Mouse (Mus musculus) G1E (cell line): ENCODE results near the gene Eid2b. TPM values are rescaled to one million over a fixed set of nuclear protein-coding genes. Genes with fewer than 3 reads are reported as not detected.

ENCODE experiments used
- ATAC-seq: 2 replicates; pipeline ENCODE4 v1.8.0; 2016; ENCODE audit warnings: mild to moderate bottlenecking; ENCODE audit not compliant: insufficient number of reproducible peaks, poor library complexity, low FRiP score, severe bottlenecking; ENCODE audit errors: extremely low read depth
- DNase-seq: peaks from one replicate; pipeline ENCODE4 v3.0.0; 2012; ENCODE audit warnings: low spot score
- H3K27me3 ChIP-seq: 2 replicates; pipeline ENCODE4 v1.6.1; 2012; ENCODE audit warnings: mild to moderate bottlenecking, low read length, inconsistent platforms; ENCODE audit not compliant: insufficient read depth
- H3K36me3 ChIP-seq: replicated peaks from 2 replicates; pipeline ENCODE3; 2012; ENCODE audit warnings: mild to moderate bottlenecking, inconsistent platforms
- H3K4me1 ChIP-seq: 2 replicates; pipeline ENCODE4 v1.6.1; 2012; ENCODE audit warnings: low read depth, low read length, inconsistent platforms, mixed read lengths; ENCODE audit not compliant: insufficient read depth
- H3K4me3 ChIP-seq: 2 replicates; pipeline ENCODE4 v1.5.1; 2012; ENCODE audit warnings: low read depth, mild to moderate bottlenecking, inconsistent platforms, low read length, moderate library complexity, mixed read lengths
- H3K9me3 ChIP-seq: replicated peaks from 2 replicates; pipeline ENCODE4 v1.6.1; 2012; ENCODE audit warnings: inconsistent platforms
- CTCF ChIP-seq: IDR thresholded peaks from 2 replicates; pipeline ENCODE4 v1.5.1; 2012; ENCODE audit warnings: low read depth, low read length, inconsistent platforms, mixed read lengths
- GATA1 ChIP-seq: IDR thresholded peaks from 2 replicates; pipeline ENCODE4 v1.6.1; 2012; ENCODE audit warnings: borderline replicate concordance, low read length, inconsistent platforms, mixed read lengths
- GATA2 ChIP-seq: IDR thresholded peaks from 2 replicates; pipeline ENCODE4 v1.6.1; 2012; ENCODE audit warnings: low read depth, low read length, inconsistent platforms, borderline replicate concordance
- POLR2AphosphoS5 ChIP-seq: IDR thresholded peaks from 2 replicates; pipeline ENCODE4 v1.6.1; 2012; ENCODE audit warnings: low read depth, low read length, inconsistent platforms; ENCODE audit not compliant: insufficient replicate concordance
- TAL1 ChIP-seq: conservative IDR thresholded peaks from 2 replicates; pipeline ENCODE4 v1.6.1; 2012; ENCODE audit warnings: low read depth, low read length, inconsistent platforms, mixed read lengths
- polyA plus RNA-seq: library from polyadenylated mRNA; stranded (reverse); fragments of >175 nt; gene quantifications from 2 replicates; pipeline ENCODE4 v1.2.3, GENCODE M21; 2012
- total RNA-seq, 2 experiments: library from RNA; stranded (forward) in 1 of 2; stranded (reverse) in 1 of 2; fragments of 200-1000 nt in 1 of 2; fragments of >200 nt in 1 of 2; fragmentation: Nextera tagmentation in 1 of 2; gene quantifications; 2 replicates each; pipeline ENCODE4 v1.2.3; 2014 to 2017

Gene Eid2b
- total and polyA plus RNA-seq, 3 experiments: 5.4 to 17.6 (median 8.9) TPM

- Histone ChIP-seq H3K27me3 (no peaks in the 10 kb centered on the region), H3K4me3 (no peak overlapping the region), H3K36me3 (peaks cover 98% of the 10 kb centered on the region), H3K4me1 (peaks cover 13% of the 10 kb centered on the region), H3K9me3 (no peaks in the 10 kb centered on the region)
- TF ChIP-seq GATA2: no peak
- no peak for TF ChIP-seq GATA1
- no peak for TF ChIP-seq POLR2AphosphoS5
- TF ChIP-seq TAL1: no peak
- TF ChIP-seq CTCF: no peak
- ATAC-seq: no peak
- no peak for DNase-seq
Measured at GRCm38 (mm10) chr7:28326457-28326856, 48.9 kb downstream of the Eid2b start.

DNA sequence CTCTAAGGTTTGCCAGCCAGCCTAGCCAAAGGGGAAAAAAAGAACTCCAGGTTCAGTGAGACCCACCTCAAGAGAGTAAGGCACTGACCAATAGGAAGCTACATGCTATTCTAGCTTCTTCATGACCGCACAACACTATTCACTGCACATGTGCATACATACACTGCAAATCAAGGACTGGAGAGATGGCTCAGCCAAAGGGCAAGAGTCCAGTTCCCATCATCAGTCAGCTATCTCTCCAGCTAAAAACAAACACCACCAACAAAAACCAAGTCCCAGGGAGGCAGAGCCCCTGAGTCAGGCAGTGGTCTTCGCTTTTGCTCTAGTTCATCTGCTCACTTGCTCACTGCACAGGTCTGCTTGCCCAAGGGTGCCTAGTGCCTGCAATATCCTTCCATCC is 50.7 kb downstream of the Eid2b start:
- H3K4me1 ChIP-seq: peaks cover 8% of the 10 kb centered on the region; the same call in 1 of the 2 replicates
- TF ChIP-seq POLR2AphosphoS5 (no peak), GATA1 (no peak), TAL1 (no peak), CTCF (no peak), GATA2 (no peak)
- peaks cover 96% of the 10 kb centered on the region for H3K36me3 ChIP-seq
- H3K27me3 ChIP-seq: no peaks in the 10 kb centered on the region
- H3K9me3 ChIP-seq: no peaks in the 10 kb centered on the region
- H3K4me3 ChIP-seq: no peak overlapping the region
- ATAC-seq (no peak), DNase-seq (no peak)

Other genes starting within 250 kb of the Eid2b start
- gene Psmc4, start 227.6 kb upstream of the Eid2b start, total RNA-seq (2014; fragmentation: Nextera tagmentation): 140 and 154 TPM in 2 replicates
- 175 and 188 TPM in 2 replicates for gene Psmc4, start 227.6 kb upstream of the Eid2b start, total RNA-seq (2017)
- 96.9 and 123 TPM in 2 replicates for gene Psmc4, start 227.6 kb upstream of the Eid2b start, polyA plus RNA-seq
- gene Fcgbp, start 206.5 kb upstream of the Eid2b start, total RNA-seq (2014; fragmentation: Nextera tagmentation): not detected in 2 replicates
- gene Fcgbp, start 206.5 kb upstream of the Eid2b start, total RNA-seq (2017): 0.06 and 0.27 TPM in 2 replicates
- gene Fcgbp, start 206.5 kb upstream of the Eid2b start, polyA plus RNA-seq: not detected in 2 replicates
- not detected in 2 replicates for gene 9530053A07Rik, start 148.3 kb upstream of the Eid2b start, total RNA-seq (2014; fragmentation: Nextera tagmentation)
- 0.12 and 0.22 TPM in 2 replicates for gene 9530053A07Rik, start 148.3 kb upstream of the Eid2b start, total RNA-seq (2017)
- gene 9530053A07Rik, start 148.3 kb upstream of the Eid2b start, polyA plus RNA-seq: not detected in 2 replicates
- 71.4 and 78.3 TPM in 2 replicates for gene Fbl, start 108.0 kb upstream of the Eid2b start, total RNA-seq (2014; fragmentation: Nextera tagmentation)
- gene Fbl, start 108.0 kb upstream of the Eid2b start, total RNA-seq (2017): 122 and 148 TPM in 2 replicates
- 585 and 591 TPM in 2 replicates for gene Fbl, start 108.0 kb upstream of the Eid2b start, polyA plus RNA-seq
- gene Dyrk1b, start 98.3 kb upstream of the Eid2b start, total RNA-seq (2014; fragmentation: Nextera tagmentation): 17.5 and 24.8 TPM in 2 replicates
- gene Dyrk1b, start 98.3 kb upstream of the Eid2b start, total RNA-seq (2017): 7.0 and 7.3 TPM in 2 replicates
- 43.3 and 47.9 TPM in 2 replicates for gene Dyrk1b, start 98.3 kb upstream of the Eid2b start, polyA plus RNA-seq
- 18.0 and 23.5 TPM in 2 replicates for gene Eid2, start 9.9 kb upstream of the Eid2b start, total RNA-seq (2014; fragmentation: Nextera tagmentation)
- gene Eid2, start 9.9 kb upstream of the Eid2b start, total RNA-seq (2017): 23.5 and 25.1 TPM in 2 replicates
- gene Eid2, start 9.9 kb upstream of the Eid2b start, polyA plus RNA-seq: 51.7 and 73.7 TPM in 2 replicates
- gene Selenov, start 13.4 kb downstream of the Eid2b start, total RNA-seq (2014; fragmentation: Nextera tagmentation): not detected in 2 replicates
- 0.12 TPM in 1 of 2 replicates, not detected in the other for gene Selenov, start 13.4 kb downstream of the Eid2b start, total RNA-seq (2017)
- gene Selenov, start 13.4 kb downstream of the Eid2b start, polyA plus RNA-seq: not detected in 2 replicates
- gene Dll3, start 24.5 kb downstream of the Eid2b start, total RNA-seq (2014; fragmentation: Nextera tagmentation): 1.2 TPM in 1 of 2 replicates, not detected in the other
- 0.49 TPM in 1 of 2 replicates, not detected in the other for gene Dll3, start 24.5 kb downstream of the Eid2b start, total RNA-seq (2017)
- 0.23 and 0.25 TPM in 2 replicates for gene Dll3, start 24.5 kb downstream of the Eid2b start, polyA plus RNA-seq
- gene Timm50, start 34.3 kb downstream of the Eid2b start, total RNA-seq (2014; fragmentation: Nextera tagmentation): 107 and 113 TPM in 2 replicates
- 58.3 and 73.9 TPM in 2 replicates for gene Timm50, start 34.3 kb downstream of the Eid2b start, total RNA-seq (2017)
- gene Timm50, start 34.3 kb downstream of the Eid2b start, polyA plus RNA-seq: 184 and 298 TPM in 2 replicates
- 80.5 and 97.7 TPM in 2 replicates for gene Supt5, start 61.0 kb downstream of the Eid2b start, total RNA-seq (2014; fragmentation: Nextera tagmentation)
- gene Supt5, start 61.0 kb downstream of the Eid2b start, total RNA-seq (2017): 54.7 and 65.6 TPM in 2 replicates
- 123 and 148 TPM in 2 replicates for gene Supt5, start 61.0 kb downstream of the Eid2b start, polyA plus RNA-seq
- gene Rps16, start 72.9 kb downstream of the Eid2b start, total RNA-seq (2014; fragmentation: Nextera tagmentation): 848 and 905 TPM in 2 replicates
- gene Rps16, start 72.9 kb downstream of the Eid2b start, total RNA-seq (2017): 900 and 1,212 TPM in 2 replicates
- 1,941 and 2,248 TPM in 2 replicates for gene Rps16, start 72.9 kb downstream of the Eid2b start, polyA plus RNA-seq
- gene Plekhg2, start 94.9 kb downstream of the Eid2b start, total RNA-seq (2014; fragmentation: Nextera tagmentation): 2.9 and 5.2 TPM in 2 replicates
- 1.7 and 3.4 TPM in 2 replicates for gene Plekhg2, start 94.9 kb downstream of the Eid2b start, total RNA-seq (2017)
- gene Plekhg2, start 94.9 kb downstream of the Eid2b start, polyA plus RNA-seq: 8.0 and 8.2 TPM in 2 replicates
- gene Zfp36, start 102.5 kb downstream of the Eid2b start, total RNA-seq (2014; fragmentation: Nextera tagmentation): 39.0 and 42.8 TPM in 2 replicates
- 20.4 and 21.3 TPM in 2 replicates for gene Zfp36, start 102.5 kb downstream of the Eid2b start, total RNA-seq (2017)
- gene Zfp36, start 102.5 kb downstream of the Eid2b start, polyA plus RNA-seq: 25.5 and 28.3 TPM in 2 replicates
- gene Med29, start 115.0 kb downstream of the Eid2b start, total RNA-seq (2014; fragmentation: Nextera tagmentation): 15.4 and 21.9 TPM in 2 replicates
- gene Med29, start 115.0 kb downstream of the Eid2b start, total RNA-seq (2017): 17.7 and 21.0 TPM in 2 replicates
- gene Med29, start 115.0 kb downstream of the Eid2b start, polyA plus RNA-seq: 11.2 and 14.8 TPM in 2 replicates
- 66.6 and 68.5 TPM in 2 replicates for gene Paf1, start 115.2 kb downstream of the Eid2b start, total RNA-seq (2014; fragmentation: Nextera tagmentation)
- gene Paf1, start 115.2 kb downstream of the Eid2b start, total RNA-seq (2017): 69.1 and 96.2 TPM in 2 replicates
- 103 and 170 TPM in 2 replicates for gene Paf1, start 115.2 kb downstream of the Eid2b start, polyA plus RNA-seq
- gene Gmfg, start 159.7 kb downstream of the Eid2b start, total RNA-seq (2014; fragmentation: Nextera tagmentation): 38.5 and 40.1 TPM in 2 replicates
- gene Gmfg, start 159.7 kb downstream of the Eid2b start, total RNA-seq (2017): 249 and 272 TPM in 2 replicates
- gene Gmfg, start 159.7 kb downstream of the Eid2b start, polyA plus RNA-seq: 7.9 and 8.4 TPM in 2 replicates
- gene Lrfn1, start 174.2 kb downstream of the Eid2b start, total RNA-seq (2014; fragmentation: Nextera tagmentation): not detected in 2 replicates
- gene Lrfn1, start 174.2 kb downstream of the Eid2b start, total RNA-seq (2017): 0.11 TPM in 1 of 2 replicates, not detected in the other
- 0.02 and 0.03 TPM in 2 replicates for gene Lrfn1, start 174.2 kb downstream of the Eid2b start, polyA plus RNA-seq
- not detected in 2 replicates for gene Ifnl2, start 232.7 kb downstream of the Eid2b start, total RNA-seq (2014; fragmentation: Nextera tagmentation)
- gene Ifnl2, start 232.7 kb downstream of the Eid2b start, total RNA-seq (2017): 0.27 TPM in 1 of 2 replicates, not detected in the other
- gene Ifnl2, start 232.7 kb downstream of the Eid2b start, polyA plus RNA-seq: not detected in 2 replicates
- not detected in 2 replicates for gene Ifnl3, start 245.1 kb downstream of the Eid2b start, total RNA-seq (2014; fragmentation: Nextera tagmentation)
- not detected in 2 replicates for gene Ifnl3, start 245.1 kb downstream of the Eid2b start, total RNA-seq (2017)
- not detected in 2 replicates for gene Ifnl3, start 245.1 kb downstream of the Eid2b start, polyA plus RNA-seq